Mouse (Mus musculus) liver, postnatal 0 days (tissue): ENCODE measurements at regions not wholly inside any gene's neighbourhood (a gene's known extent, or its start where the extent isn't known, plus 50 kb on each side); places are given as distances from the start of the nearest gene placed in this dataset.

ENCODE experiments used
- CTCF ChIP-seq: sonication (generic); IDR thresholded peaks from 2 replicates; pipeline ENCODE4 v1.5.1; 2016; ENCODE audit warnings: antibody characterized with exemption, low read depth
- EP300 ChIP-seq: IDR thresholded peaks from 2 replicates; pipeline ENCODE4 v1.6.1; 2016; ENCODE audit warnings: antibody characterized with exemption, low read depth, mild to moderate bottlenecking

DNA sequence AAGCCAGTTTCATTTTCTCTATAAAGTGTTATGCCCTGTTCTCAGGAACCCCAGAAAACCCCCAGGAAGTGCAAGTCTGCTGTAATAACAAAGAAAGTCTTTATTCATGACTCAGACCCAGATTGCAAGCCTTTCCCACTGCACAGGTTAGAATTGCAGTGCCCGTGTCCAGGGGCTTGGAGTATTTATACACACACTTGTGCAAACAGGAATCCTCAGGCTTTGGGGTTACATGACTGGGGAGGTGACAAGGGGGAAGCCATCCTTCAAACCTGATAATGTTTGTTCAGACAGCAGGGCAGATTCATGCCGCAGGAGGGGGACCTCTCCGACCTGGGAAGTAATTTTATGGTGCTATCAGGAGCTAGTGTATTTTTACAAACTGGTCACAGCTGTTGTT lies 198.0 kb downstream of the Tex13c3 start:
- TF ChIP-seq CTCF (no peak), EP300 (no peak)
